Mouse (Mus musculus) liver, adult (tissue): ENCODE measurements around the gene Olfr223.

Experiments used
- GATA4 ChIP-seq: IDR thresholded peaks from 2 replicates; pipeline ENCODE4 v1.6.1; 2014; ENCODE audit warnings: mild to moderate bottlenecking, low read length; ENCODE audit not compliant: insufficient replicate concordance

Olfr223 gene

GRCm38 (mm10) chr11:59593189-59593588 lies at the start of gene Olfr223:
Gene Olfr223, minus strand, starts transcription at chr11:59593289.
- no peak for TF ChIP-seq GATA4

- no peak for TF ChIP-seq GATA4
Measured at GRCm38 (mm10) chr11:59642420-59642819, 49.3 kb upstream of the Olfr223 start.

- TF ChIP-seq GATA4: no peak
Measured at GRCm38 (mm10) chr11:59641227-59641626, 48.1 kb upstream of the Olfr223 start.

GRCm38 (mm10) chr11:59639957-59640643 lies 47.0 kb upstream of the Olfr223 start:
- TF ChIP-seq GATA4: peak; percentile 30; the same call in 1 of the 2 replicates

- TF ChIP-seq GATA4: no peak
Measured at GRCm38 (mm10) chr11:59636695-59637414, 43.8 kb upstream of the Olfr223 start.

DNA sequence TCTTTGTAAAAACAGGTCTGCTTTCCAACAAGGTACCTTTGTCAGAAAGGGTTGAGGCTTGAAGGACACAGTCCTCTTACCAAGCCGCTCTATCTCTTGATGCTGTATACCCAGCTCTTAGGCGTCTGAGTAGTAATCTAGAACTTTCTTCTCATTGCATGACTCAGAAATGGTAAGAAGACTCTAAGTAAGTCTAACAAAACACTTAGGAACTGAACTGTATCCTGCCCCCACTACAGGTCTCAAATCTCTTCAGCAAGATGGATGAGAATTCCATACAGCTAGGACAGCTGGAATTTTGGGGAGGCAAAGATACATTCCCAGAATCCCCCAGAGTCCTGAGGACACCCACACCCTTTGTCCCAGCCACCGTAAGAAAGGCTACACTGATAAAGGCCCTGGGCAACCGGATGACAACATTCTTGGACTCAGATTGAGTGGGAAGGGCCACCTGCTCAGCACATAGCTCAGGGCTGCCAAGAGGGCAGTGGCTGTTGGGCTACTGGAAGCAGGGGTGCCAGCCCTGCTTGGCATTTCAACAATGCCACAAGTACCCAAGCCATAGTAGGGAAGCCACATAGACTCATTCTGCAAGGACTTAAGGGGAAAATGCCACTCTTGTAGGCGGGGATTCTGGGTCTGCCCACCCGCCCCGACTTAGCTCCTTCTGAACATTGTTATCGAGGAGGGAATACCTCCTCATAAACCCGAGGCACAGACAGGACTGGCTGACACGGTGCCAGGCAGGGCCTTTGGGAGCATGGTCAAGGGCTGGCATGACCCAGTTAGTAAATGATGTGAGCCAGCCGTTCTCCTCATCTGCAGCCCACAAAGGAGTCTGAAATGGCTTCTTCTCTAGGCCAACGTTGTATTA lies 43.0 kb upstream of the Olfr223 start:
- no peak; the same call in 1 of the 2 replicates for TF ChIP-seq GATA4

- no peak for TF ChIP-seq GATA4
Measured at GRCm38 (mm10) chr11:59635251-59635795, 42.2 kb upstream of the Olfr223 start.

GRCm38 (mm10) chr11:59634001-59634660 lies 41.0 kb upstream of the Olfr223 start:
- TF ChIP-seq GATA4: no peak

DNA sequence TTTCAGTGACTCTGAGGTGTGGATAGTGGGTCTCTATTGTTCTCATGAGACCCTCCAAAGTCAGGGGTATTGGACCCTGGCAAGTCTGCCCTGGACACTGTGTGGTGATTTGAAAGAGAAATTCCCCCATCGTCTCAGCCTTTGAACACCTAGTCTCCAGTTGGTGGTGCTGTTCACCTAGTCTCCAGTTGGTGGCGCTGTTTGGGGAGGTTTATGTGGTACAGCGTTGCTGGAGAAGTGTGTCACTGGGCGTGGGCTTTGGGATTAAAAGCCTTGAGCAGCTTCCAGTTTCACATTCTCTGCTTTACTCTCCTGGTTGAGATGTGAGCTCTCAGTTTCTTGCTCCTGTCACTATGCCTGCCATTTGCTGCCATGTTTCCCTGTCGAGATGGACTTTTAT lies 39.9 kb upstream of the Olfr223 start:
- TF ChIP-seq GATA4: no peak

- no peak for TF ChIP-seq GATA4
Measured at GRCm38 (mm10) chr11:59631980-59632379, 38.9 kb upstream of the Olfr223 start.

- TF ChIP-seq GATA4: no peak
Measured at GRCm38 (mm10) chr11:59629871-59630270, 36.8 kb upstream of the Olfr223 start.

DNA sequence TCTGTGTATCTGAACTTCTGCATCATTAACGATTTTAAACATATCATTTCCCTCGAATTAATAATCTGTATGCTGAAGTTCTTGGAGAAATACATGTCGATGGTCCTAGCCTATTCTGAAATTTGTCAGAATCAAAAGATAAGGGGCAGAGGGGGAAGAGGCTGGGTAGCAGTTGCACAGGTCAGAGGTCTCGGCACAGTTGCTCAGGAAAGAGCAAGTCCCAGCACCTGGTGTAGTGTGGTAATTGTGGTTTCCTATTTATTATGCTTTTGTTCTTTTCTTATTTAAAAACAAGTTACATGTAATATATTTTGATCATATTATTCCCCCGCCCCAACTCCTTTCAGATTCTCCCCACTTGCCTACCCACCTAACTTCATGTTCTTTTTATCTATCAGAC lies 35.1 kb upstream of the Olfr223 start:
- TF ChIP-seq GATA4: no peak

- TF ChIP-seq GATA4: no peak
Measured at GRCm38 (mm10) chr11:59626192-59626591, 33.1 kb upstream of the Olfr223 start.

DNA sequence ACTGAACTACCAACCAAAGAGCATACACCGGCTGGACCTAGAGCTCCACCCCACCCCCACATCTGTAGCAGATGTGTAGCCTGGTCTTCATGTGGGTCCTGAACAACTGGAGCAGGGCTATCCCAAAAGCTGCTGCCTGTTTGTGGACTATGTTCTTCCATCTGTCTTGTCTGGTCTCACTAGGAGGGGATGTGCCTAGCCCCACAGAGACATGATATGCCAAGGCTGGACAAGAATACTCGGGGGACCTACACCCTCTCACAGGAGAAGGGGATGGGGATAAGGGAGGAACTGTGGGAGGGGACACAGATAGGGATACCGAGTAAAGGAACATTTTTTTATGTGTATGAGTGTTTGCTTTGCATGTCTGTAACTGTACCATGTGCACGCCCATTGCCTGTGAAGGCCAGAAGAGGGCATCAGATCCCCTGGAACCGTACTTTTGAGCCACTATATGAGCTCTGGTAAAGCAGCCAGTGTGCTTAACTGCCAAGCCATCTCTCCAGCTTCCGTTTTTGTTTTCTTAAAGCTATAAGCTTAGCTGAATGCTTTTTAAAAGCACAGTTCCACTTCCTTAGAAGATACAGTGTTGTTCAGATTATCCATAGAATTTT lies 31.0 kb upstream of the Olfr223 start:
- TF ChIP-seq GATA4: no peak

- TF ChIP-seq GATA4: no peak
Measured at GRCm38 (mm10) chr11:59622214-59622613, 29.1 kb upstream of the Olfr223 start.

DNA sequence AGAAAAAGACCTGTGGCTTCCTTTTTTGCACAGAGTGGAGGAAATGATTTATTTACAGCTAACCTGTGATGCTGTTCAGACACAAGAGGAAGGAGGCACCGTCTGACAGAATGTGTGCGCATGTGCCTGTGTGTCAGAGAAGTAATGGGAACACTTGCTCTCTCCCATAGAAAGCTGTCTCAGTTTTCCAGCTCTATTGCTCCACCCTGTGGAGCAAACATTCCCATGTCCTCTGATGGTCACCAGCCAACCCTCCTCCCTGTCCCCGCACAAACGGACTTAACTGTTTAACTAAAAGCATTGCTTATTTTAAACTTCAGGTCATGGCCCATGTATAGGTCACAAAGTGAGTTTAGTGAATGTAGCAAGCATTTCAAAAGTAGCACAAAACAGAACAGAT lies 21.0 kb upstream of the Olfr223 start:
- no peak for TF ChIP-seq GATA4
